25 mouse cellular contexts compared by ENCODE assay signal in the genomic region with DNA sequence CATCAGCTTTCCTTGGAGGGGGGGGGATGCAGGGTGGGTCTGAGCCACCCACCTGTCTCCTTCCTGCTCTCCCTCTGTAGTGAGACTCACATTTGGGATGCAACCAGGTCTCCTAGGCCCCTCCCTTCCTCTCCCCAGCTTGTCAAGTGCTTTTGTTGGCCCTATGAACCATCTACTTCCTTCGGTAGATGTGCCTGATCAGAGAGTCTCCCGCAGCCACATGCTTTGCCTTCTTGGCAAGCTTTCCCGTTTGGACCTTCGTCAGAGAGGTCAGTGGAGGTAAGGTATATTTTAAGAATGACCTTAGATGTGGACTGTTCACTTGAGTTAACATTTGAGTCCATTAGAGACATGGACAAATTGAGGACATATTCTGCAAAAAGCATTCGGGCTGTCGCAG.
DNase-seq lines count a peak whose midpoint lies in the region; ATAC-seq and TF ChIP-seq lines count a peak whose summit lies in the region.
"Had no signal": no experiment of that assay in that cellular context is flagged by ENCODE, and none has a peak within 500 bp of the region (broad histone marks: within the 10 kb centered on the region; RNA-seq: fewer than 3 reads in every experiment).

No protein-coding gene starts in this region.

- H3K27ac ChIP-seq in heart, adult 2 months = peak overlapping the region; percentile 44
- no peak overlapping the region for H3K27ac ChIP-seq in heart, embryonic 12.5 days (ENCODE audit: poor library complexity, severe bottlenecking)
- no peak overlapping the region for H3K27ac ChIP-seq in midbrain, embryonic 11.5 days (ENCODE audit: low read depth, low read length)
- H3K27ac ChIP-seq in midbrain, embryonic 13.5 days = no peak overlapping the region
- H3K27ac ChIP-seq in heart, postnatal 0 days (ENCODE audit: low read depth) = no peak overlapping the region
- H3K27ac ChIP-seq in liver, embryonic 12.5 days = no peak overlapping the region
- H3K27ac ChIP-seq: embryonic facial prominence, embryonic 10.5 days; embryonic facial prominence, embryonic 15.5 days; forebrain, embryonic 12.5 days; liver, embryonic 15.5 days; midbrain, embryonic 10.5 days; neural tube, embryonic 12.5 days had no signal

- no peak for TF ChIP-seq CTCF in heart, adult 2 months (IDR thresholded peaks at IDR 0.05)
- no peak for TF ChIP-seq CTCF in heart, postnatal 0 days (IDR thresholded peaks at IDR 0.05; ENCODE audit: low read depth)

- no peaks in the 10 kb centered on the region for H3K79me2 ChIP-seq in heart, adult 2 months (replicated peaks; ENCODE audit: control insufficient read depth, insufficient read depth, low read length)

- H3K4me3 ChIP-seq in heart, adult 2 months = no peak overlapping the region
- no peak overlapping the region for H3K4me3 ChIP-seq in heart, embryonic 12.5 days
- H3K4me3 ChIP-seq in midbrain, embryonic 11.5 days (ENCODE audit: low read depth, low read length) = no peak overlapping the region
- no peak overlapping the region for H3K4me3 ChIP-seq in midbrain, embryonic 13.5 days (replicated peaks)
- H3K4me3 ChIP-seq in heart, postnatal 0 days (ENCODE audit: low read depth, low read length) = no peak overlapping the region
- no peak overlapping the region for H3K4me3 ChIP-seq in liver, embryonic 12.5 days
- H3K4me3 ChIP-seq: embryonic facial prominence, embryonic 10.5 days; embryonic facial prominence, embryonic 15.5 days; forebrain, embryonic 12.5 days; liver, embryonic 15.5 days; midbrain, embryonic 10.5 days; myocyte; neural tube, embryonic 12.5 days had no signal

- H3K27me3 ChIP-seq in heart, adult 2 months (ENCODE audit: control insufficient read depth, insufficient read depth, low read length) = no peaks in the 10 kb centered on the region
- no peaks in the 10 kb centered on the region for H3K27me3 ChIP-seq in heart, embryonic 12.5 days (replicated peaks)
- H3K27me3 ChIP-seq in midbrain, embryonic 11.5 days (ENCODE audit: control insufficient read depth, insufficient read depth, low read length) = no peaks in the 10 kb centered on the region
- H3K27me3 ChIP-seq in midbrain, embryonic 13.5 days = peaks cover 9% of the 10 kb centered on the region; the same call in 1 of the 2 replicates
- H3K27me3 ChIP-seq in heart, postnatal 0 days (ENCODE audit: control insufficient read depth, insufficient read depth, low read length) = no peaks in the 10 kb centered on the region
- no peaks in the 10 kb centered on the region for H3K27me3 ChIP-seq in liver, embryonic 12.5 days (replicated peaks)
- H3K27me3 ChIP-seq: embryonic facial prominence, embryonic 15.5 days; liver, embryonic 15.5 days; neural tube, embryonic 12.5 days had no signal

- H3K4me2 ChIP-seq in heart, embryonic 12.5 days = no peak overlapping the region
- no peak overlapping the region for H3K4me2 ChIP-seq in midbrain, embryonic 11.5 days
- H3K4me2 ChIP-seq in midbrain, embryonic 13.5 days (replicated peaks) = no peak overlapping the region
- no peak overlapping the region for H3K4me2 ChIP-seq in heart, postnatal 0 days (ENCODE audit: low read depth, low read length)
- H3K4me2 ChIP-seq in liver, embryonic 12.5 days = no peak overlapping the region
- H3K4me2 ChIP-seq: embryonic facial prominence, embryonic 15.5 days; forebrain, embryonic 12.5 days; liver, embryonic 15.5 days; lung, embryonic 14.5 days; neural tube, embryonic 12.5 days had no signal

- DNase-seq in heart, adult 2 months = peak in 1 of 2 experiments; percentile 50
- peak; percentile 64 for DNase-seq in midbrain, embryonic 11.5 days (ENCODE audit: low spot score, missing footprints)
- peak; percentile 43 for DNase-seq in heart, postnatal 0 days (ENCODE audit: low spot score)
- DNase-seq in lung, postnatal 14 days = no peak
- DNase-seq: adrenal gland, postnatal 36 days; B cell, adult 2 months; cerebellum, adult 8-10 months; forebrain, postnatal 0 days; gastrocnemius, postnatal 14 days; layer of hippocampus, postnatal 36 days; liver; lung, embryonic 14.5 days; right cerebral cortex, adult 18-20 months; right cerebral cortex, postnatal 4 days; thymus, postnatal 4 days had no signal

- peaks cover 12% of the 10 kb centered on the region for H3K36me3 ChIP-seq in heart, adult 2 months (ENCODE audit: control insufficient read depth, insufficient read depth, low read length)
- no peaks in the 10 kb centered on the region for H3K36me3 ChIP-seq in heart, embryonic 12.5 days
- H3K36me3 ChIP-seq in midbrain, embryonic 11.5 days (ENCODE audit: control insufficient read depth, insufficient read depth, low read length) = no peaks in the 10 kb centered on the region
- no peaks in the 10 kb centered on the region for H3K36me3 ChIP-seq in midbrain, embryonic 13.5 days
- H3K36me3 ChIP-seq in heart, postnatal 0 days (replicated peaks; ENCODE audit: control insufficient read depth, insufficient read depth, low read length) = no peaks in the 10 kb centered on the region
- no peaks in the 10 kb centered on the region for H3K36me3 ChIP-seq in liver, embryonic 12.5 days
- H3K36me3 ChIP-seq: embryonic facial prominence, embryonic 10.5 days; embryonic facial prominence, embryonic 15.5 days; forebrain, embryonic 12.5 days; liver, embryonic 15.5 days; midbrain, embryonic 10.5 days; neural tube, embryonic 12.5 days had no signal

- no peak for TF ChIP-seq POLR2A in heart, adult 2 months (IDR thresholded peaks at IDR 0.05; ENCODE audit: insufficient read depth, low read depth, low read length)

- no peak overlapping the region for H3K9ac ChIP-seq in heart, adult 2 months (ENCODE audit: low read depth, low read length)
- H3K9ac ChIP-seq in heart, embryonic 12.5 days = no peak overlapping the region
- H3K9ac ChIP-seq in midbrain, embryonic 11.5 days (ENCODE audit: low read length) = no peak overlapping the region
- H3K9ac ChIP-seq in midbrain, embryonic 13.5 days (replicated peaks) = no peak overlapping the region
- no peak overlapping the region for H3K9ac ChIP-seq in heart, postnatal 0 days (replicated peaks; ENCODE audit: low read depth, low read length)
- no peak overlapping the region for H3K9ac ChIP-seq in liver, embryonic 12.5 days
- H3K9ac ChIP-seq: embryonic facial prominence, embryonic 15.5 days; forebrain, embryonic 12.5 days; forebrain, postnatal 0 days; liver, embryonic 15.5 days; lung, embryonic 14.5 days; neural tube, embryonic 12.5 days had no signal

- peak; percentile 55; the same call in 1 of the 2 replicates for TF ChIP-seq EP300 in heart, adult 2 months (IDR thresholded peaks at IDR 0.05; ENCODE audit: insufficient read depth, low read depth, low read length)
- no peak for TF ChIP-seq EP300 in heart, postnatal 0 days (IDR thresholded peaks at IDR 0.05; ENCODE audit: low read depth)

- intact Hi-C loops in heart, adult 2 months (cut with DNase I) = loop anchor here (5.0 kb wide), 1 partner anchor 57 kb away; no protein-coding TSS in a partner anchor

- WGBS in heart, adult 2 months = 24% methylated on average over 6 of the region's 6 CpGs
- WGBS in heart, embryonic 12.5 days = 68% methylated on average over 6 of the region's 6 CpGs
- WGBS in midbrain, embryonic 11.5 days = 87% methylated on average over 6 of the region's 6 CpGs
- 89% methylated on average over 6 of the region's 6 CpGs for WGBS in midbrain, embryonic 13.5 days
- WGBS in heart, postnatal 0 days = 37% methylated on average over 6 of the region's 6 CpGs
- WGBS in liver, embryonic 12.5 days (ENCODE audit: insufficient replicate concordance) = 74% methylated on average over 6 of the region's 6 CpGs

- peaks cover 23% of the 10 kb centered on the region for H3K4me1 ChIP-seq in heart, adult 2 months (ENCODE audit: control insufficient read depth, insufficient read depth, low read length)
- peaks cover 40% of the 10 kb centered on the region for H3K4me1 ChIP-seq in heart, embryonic 12.5 days (replicated peaks)
- H3K4me1 ChIP-seq in midbrain, embryonic 11.5 days (ENCODE audit: control insufficient read depth, insufficient read depth, low read length) = peaks cover 2% of the 10 kb centered on the region; the same call in 1 of the 2 replicates
- 0 out of 2 replicates have a peak, but pooled peaks cover 3% of the 10 kb centered on the region for H3K4me1 ChIP-seq in midbrain, embryonic 13.5 days (replicated peaks)
- peaks cover 35% of the 10 kb centered on the region for H3K4me1 ChIP-seq in heart, postnatal 0 days (ENCODE audit: control insufficient read depth, insufficient read depth)
- 0 out of 2 replicates have a peak, but pooled peaks cover 5% of the 10 kb centered on the region for H3K4me1 ChIP-seq in liver, embryonic 12.5 days
- H3K4me1 ChIP-seq: liver, embryonic 15.5 days had no signal

- no peaks in the 10 kb centered on the region for H3K9me3 ChIP-seq in heart, embryonic 12.5 days (replicated peaks)
- no peaks in the 10 kb centered on the region for H3K9me3 ChIP-seq in midbrain, embryonic 11.5 days (ENCODE audit: control insufficient read depth, low read length)
- H3K9me3 ChIP-seq in midbrain, embryonic 13.5 days = no peaks in the 10 kb centered on the region
- no peaks in the 10 kb centered on the region for H3K9me3 ChIP-seq in heart, postnatal 0 days (replicated peaks; ENCODE audit: control insufficient read depth, low read length)
- no peaks in the 10 kb centered on the region for H3K9me3 ChIP-seq in liver, embryonic 12.5 days (replicated peaks)
- H3K9me3 ChIP-seq: embryonic facial prominence, embryonic 10.5 days; embryonic facial prominence, embryonic 15.5 days; forebrain, embryonic 12.5 days; liver, embryonic 15.5 days; midbrain, embryonic 10.5 days; neural tube, embryonic 12.5 days had no signal

- ATAC-seq in heart, embryonic 12.5 days (ENCODE audit: insufficient number of reproducible peaks, low FRiP score) = no peak
- no peak for ATAC-seq in midbrain, embryonic 11.5 days (ENCODE audit: low FRiP score)
- ATAC-seq in midbrain, embryonic 13.5 days = no peak
- ATAC-seq in heart, postnatal 0 days (ENCODE audit: insufficient read depth, low read depth) = no peak
- ATAC-seq in liver, embryonic 12.5 days = no peak
- ATAC-seq: forebrain, postnatal 0 days had no signal
